Mouse (Mus musculus) hematopoietic stem cell, adult 5-6 weeks (primary cell): ENCODE results near the gene Col18a1. TPM values are rescaled to one million over a fixed set of nuclear protein-coding genes. Genes with fewer than 3 reads are reported as not detected.

Source experiments
- ATAC-seq, 2 experiments: fragments of 125-278 bp in 1 of 2; replicated peaks in 1 of 2; 2 replicates each; pipeline ENCODE4 v1.8.0; 2016 to 2017; ENCODE audit warnings: inconsistent platforms in 2 of 2, mild to moderate bottlenecking in 2 of 2, moderate number of reproducible peaks in 2 of 2, low read depth in 1 of 2, moderate TSS enrichment in 1 of 2; ENCODE audit not compliant: low FRiP score in 2 of 2, poor library complexity in 2 of 2, severe bottlenecking in 2 of 2, insufficient read depth in 1 of 2, low TSS enrichment in 1 of 2
- total RNA-seq: library from RNA; stranded (forward); fragments of 172-1452, 232-1000 nt; gene quantifications from 2 replicates; pipeline ENCODE4 v1.2.3, GENCODE M21; 2017

Col18a1 gene
- total RNA-seq, 1 experiment from 2014 or later, result 1.5 TPM

DNA sequence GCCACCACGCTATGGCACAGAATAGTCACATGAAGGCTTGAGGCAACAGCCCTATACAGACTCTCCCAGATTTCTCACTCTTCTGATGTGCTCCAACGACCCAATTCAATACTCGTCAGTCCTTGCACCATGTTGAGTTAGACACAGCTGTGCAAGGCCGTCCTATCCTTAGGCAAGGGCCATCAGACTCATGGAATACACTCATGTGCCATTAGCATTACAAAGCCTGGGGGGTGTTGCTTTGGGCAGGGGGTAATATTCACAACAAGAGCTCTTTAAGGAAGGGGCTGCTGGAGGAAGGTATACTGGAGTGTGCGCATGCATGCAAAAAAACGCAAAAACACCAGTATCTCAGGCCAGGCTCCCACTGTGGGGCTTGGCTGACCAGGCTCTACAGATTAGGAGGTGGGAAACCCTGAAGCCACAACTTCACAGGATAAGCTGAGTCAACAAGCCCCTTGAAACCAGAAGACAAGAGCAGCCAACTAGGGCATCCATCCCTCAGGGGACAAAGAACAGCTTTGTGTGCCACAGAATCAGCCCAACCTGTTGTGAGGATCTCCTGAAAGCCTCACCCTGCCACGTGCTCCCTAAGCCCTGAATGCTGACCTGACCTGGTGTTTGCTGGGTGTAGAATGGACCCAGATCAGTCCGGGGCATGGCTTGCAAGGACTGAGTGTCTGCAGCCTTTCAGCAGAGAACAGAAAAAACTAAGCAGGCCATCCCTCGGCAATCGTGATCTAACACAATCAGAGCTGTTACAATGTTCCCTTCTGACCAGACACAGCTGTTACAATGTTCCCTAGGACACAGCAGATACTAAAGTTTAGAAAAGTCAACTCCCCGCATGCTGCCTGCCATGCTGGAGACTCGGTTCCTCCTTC lies 69.1 kb downstream of the Col18a1 start:
- ATAC-seq, result no peak

DNA sequence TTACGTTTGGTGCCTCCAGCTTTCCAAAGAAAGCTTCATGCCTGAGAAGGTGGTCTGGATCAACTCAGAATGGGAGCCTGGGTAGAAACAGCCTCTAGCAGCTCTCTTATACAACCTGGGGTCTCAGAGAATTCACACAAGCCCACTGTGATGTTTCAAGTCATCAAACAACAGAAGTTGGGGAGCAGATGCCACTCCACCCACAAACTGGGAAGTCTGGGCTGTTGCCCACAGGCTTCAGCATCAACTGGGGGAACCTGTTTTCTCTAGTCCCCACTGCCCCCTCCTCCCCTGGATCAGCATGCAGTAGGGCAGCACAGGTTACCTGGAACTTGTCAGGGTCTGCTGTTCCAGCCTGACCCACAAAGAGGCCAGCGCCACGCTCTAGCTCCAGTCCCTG lies 70.7 kb downstream of the Col18a1 start:
- no peak for ATAC-seq

DNA sequence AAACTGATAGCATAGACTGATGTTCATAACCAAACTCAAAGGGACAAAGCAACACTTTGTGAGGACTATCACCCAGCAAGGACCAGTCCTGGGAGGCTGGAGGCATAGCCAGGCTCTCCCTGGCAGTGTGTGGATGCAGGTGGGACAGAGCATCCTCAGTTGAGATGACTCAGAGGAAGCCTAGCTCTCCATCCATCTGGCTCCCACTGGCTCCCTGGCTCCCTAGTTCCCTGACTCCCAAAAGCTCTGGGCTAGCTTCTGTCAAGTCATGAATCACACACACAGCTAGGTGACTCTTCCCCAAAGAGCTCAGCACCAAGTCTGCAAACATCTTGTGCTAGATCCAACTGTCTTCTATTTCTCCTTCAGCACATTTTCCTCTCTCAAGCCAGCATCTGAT lies 72.5 kb downstream of the Col18a1 start:
- no peak for ATAC-seq

DNA sequence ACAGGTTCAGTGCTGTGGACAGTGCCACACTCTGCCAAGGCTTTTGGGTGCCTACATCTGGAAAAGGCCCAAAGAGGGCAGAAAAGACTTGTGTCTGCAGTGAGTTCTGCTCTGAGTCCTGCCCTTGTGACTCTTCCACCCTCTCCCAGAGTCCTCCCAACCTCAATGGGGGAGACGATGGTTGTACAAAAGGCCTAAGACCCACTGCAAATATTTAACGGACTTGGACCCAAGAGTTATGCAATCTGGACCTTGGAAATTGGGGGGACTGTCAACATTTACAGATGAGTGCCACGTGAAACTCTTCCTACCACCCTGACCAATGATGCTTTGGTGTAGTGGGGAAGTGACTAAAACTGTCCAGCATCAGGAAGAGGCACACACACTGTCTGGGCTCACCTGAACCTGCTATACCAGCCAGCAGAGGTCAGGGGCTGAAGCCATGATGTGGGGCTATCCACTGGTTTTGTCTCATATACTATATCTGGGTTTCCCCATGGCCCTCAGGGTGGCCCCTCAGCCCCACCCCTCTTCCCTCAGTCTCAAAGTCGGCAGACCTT lies 74.7 kb downstream of the Col18a1 start:
- no peak for ATAC-seq

DNA sequence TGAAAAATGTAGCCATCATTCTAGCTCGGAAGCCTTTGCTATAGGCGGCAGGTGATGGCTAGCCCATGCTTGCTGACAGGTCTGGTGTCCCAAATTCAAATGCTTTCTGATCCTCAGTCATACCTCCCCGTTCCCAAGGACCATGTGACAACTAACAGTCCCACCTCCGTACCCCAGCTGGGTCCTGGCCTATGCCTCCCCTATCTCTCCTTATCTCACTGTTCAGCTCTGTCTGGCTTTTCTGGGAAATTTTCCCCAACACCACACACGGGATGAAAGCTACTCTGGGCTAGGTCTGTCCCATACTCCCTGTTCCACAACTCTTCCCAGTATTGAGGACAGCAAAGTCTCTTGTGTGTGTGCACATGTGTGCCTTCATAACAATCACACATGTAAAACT lies 76.3 kb downstream of the Col18a1 start:
- ATAC-seq, result no peak

DNA sequence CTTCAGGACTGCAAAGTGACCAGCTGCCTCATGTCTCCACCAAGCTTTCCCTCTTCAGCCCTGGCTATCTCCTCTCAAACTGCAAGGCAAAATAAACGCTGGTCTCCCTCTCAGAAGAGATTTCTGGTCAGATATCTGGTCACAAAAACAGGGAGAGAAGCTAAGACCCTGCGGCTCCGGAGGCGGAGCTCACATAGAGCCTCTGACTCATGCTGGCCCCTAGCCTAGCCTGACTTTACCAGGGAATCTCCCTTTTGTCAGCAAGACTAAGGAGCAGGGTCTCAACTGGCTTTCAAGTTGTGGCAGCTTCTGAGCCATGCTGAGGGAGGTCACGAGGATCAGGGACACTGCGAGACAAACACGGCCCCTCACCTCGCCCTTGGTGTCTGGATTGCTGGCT lies 77.0 kb downstream of the Col18a1 start:
- ATAC-seq, result no peak

DNA sequence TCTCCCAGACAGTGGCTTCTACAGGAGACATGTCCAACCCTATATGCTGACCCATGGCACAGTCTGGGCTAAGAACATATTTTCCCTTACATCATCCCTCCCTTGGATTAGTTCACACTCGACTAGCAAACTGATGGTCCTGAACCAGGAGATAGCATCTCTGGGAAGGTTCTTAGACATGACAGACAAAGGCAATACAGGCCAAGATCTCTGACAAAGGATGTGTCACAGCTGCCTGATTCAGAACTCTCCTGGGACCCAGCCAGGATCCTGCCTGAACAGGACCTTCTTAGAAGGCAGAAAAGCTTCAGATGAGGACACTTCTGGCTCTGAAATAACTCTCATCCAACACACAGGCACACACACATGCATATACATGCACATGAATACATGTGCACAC lies 81.8 kb downstream of the Col18a1 start:
- ATAC-seq, result no peak

DNA sequence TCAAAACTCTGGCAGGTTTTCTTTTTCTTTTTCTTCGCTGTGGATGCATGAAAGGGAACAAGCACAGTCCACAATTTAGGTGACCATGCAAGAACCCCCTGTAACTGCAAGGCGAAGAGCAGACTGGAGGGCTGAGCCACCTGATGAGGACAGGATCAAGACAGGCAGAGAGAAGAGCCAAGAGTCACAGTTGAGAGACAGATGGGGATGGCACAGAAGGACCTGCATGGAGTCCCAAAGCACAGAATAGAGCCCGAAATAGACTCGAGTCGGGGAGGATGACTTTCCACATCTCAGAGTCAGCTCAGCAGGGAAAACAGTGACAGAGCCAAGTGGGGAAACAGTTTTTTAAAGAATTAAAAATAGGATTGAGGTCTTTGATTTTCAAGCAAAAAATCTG lies 83.4 kb downstream of the Col18a1 start:
- ATAC-seq, result no peak

DNA sequence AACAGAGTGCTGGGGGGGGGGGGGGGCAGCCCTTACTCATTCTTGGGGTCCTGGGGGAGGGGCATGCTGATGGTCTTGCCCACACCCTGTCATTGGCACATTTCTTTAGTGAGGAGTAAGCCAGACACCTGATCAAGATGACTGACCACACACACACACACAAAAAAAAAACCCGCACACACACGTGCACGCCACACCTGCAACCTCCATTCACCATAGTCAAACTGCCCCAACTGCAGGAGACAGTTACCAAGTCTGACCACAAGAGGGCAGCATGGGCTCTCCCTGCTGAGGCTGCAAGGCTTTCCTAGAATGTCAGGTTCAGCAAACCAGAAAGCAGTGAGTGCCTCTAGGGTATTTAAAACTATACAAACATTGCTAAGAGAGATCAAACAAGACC lies 83.9 kb downstream of the Col18a1 start:
- ATAC-seq, result peak; percentile 81 to 87

DNA sequence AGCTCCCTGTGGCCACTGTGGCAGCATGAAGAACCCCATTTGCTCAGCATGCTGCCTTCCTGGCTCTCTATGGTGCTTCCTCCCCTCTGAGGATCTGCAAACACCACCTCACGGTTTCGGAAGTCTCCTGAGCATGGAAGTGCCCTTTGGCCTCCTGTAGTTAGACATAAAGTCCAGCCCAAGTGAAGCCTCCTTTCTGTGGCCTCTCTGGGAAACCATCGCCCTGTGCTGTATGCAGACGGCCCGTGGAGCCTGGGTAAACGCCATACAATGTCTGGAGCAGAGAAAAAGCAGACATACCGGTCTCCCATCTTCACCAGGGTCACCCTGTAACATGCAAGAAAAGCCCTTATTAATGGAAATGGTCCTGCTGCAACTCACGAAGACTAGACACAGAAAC lies 87.4 kb downstream of the Col18a1 start:
- no peak for ATAC-seq

DNA sequence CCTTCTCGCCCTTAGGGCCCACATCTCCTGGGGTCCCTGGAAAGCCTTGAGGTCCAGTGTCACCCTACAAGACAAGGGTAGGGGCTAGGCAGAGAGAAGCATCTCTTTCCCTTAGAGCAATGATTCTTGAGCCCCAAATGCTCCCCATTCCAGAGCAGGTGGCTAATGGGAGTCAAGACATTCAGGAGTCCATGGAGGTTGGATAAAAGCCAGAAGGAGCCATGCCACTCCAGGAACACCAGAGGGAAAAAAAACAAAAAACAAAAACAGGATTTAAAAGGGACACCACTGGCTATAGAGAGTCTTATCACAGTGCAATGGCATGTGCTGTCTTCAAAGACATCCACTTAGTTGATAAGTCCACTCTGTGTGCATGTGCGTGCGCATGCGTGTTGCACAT lies 87.9 kb downstream of the Col18a1 start:
- no peak for ATAC-seq

DNA sequence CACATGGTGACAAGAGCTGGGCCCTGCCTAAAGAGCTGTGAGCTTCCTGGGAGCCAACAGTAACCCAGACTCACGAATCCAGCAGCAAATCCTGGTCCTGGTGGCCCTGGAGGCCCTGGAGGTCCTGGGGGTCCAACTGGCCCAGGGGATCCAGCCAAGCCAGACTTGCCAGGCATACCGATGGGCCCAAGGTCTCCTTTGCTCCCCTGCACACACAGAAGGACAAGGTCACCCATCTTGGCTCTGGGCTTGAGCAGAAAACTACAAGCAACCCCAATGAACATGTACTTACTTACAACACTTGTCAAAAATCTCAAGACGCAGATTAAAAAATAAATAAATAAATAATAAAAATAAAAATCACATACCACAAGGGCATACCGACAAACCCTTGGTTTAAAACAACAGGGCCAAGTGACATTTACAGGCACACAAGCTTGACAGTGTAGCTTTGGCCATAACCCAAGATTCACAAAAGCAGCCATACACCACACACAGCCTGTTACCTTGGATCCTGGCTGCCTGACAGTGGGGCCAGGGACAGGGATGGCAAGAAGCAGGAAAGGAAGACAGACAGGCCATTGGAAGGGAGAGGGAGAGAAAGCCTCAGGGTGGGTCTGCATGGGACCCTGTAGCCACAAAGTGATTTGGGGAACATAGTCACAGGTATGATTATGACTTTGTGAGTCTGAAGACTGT lies 91.9 kb downstream of the Col18a1 start:
- no peak for ATAC-seq

DNA sequence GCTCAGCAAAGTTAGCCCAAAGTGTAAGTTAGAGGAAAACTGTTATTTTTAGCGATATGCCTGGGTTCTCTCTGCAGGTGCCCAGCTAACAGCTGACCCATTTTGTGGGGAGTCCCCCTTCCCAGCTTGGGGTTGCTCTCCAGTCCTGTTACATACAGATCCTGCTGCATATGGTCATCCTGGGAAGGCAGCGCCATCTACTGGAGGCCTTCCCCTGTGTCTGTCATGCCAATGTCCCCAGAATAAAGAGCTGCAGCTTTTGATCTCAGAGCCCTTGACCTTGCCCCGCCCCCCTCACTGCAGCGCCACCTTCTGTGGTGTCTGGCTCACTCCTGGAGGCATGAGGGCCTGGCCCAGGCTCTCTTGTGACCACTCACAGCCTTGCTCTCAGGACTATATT lies 96.3 kb downstream of the Col18a1 start:
- ATAC-seq, result peak; percentile 75 to 80

DNA sequence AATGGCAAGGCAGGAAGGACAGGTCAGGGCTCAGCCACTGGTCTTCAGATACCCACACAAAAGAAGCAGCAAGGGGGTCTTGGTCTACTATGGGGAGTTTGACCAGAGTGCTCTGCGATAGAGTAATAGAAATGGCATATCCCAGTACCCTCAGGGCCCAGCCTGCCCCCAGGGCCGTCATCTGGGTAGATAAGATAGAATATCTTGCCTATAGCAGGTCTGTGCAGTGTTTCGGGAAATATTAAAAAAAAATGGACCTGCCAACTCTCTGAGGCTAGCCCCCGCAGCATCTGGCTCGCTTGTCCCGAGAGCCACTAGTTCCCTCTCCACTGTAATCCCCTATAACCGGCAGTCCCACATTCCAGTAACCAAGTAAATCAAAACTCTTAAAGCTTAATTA lies 97.9 kb downstream of the Col18a1 start:
- no peak for ATAC-seq

DNA sequence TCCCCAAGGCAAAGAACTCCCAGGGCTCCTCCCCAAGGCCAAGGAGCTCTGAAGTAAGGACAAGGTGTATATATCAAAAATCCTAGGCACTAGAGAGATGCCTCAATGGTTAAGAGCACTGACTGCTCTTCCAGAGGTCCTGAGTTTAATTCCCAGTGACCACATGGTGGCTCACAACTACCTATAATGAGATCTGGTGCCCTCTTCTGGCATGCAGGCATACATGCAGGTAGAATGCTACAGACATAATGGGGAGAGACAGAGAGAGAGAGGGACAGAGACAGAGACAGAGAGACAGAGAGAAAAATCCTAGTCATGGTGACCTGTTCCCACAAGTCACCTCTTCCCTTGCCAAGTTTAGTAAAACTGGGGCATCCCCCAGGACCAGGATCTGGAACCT lies 101.7 kb downstream of the Col18a1 start:
- ATAC-seq, result no peak

DNA sequence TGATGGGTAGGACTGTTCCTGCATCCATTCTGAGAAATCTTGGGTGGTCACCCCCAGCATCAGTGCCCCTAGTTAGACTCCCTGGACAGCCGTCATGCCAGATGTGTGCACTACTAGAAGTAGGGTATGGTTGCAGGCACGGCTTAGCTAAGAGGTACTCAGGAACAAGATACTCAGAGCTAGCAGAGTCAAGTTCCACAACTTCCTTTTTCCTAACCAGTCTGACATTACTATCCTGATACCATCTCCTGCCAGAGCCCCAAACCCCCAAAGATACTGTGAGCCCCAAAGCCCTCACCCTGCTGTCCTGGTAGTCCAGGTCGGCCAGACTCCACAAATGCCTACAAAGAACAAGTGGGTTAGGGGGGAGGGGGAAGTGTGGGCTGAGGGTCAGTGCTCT lies 102.1 kb downstream of the Col18a1 start:
- ATAC-seq, result no peak

DNA sequence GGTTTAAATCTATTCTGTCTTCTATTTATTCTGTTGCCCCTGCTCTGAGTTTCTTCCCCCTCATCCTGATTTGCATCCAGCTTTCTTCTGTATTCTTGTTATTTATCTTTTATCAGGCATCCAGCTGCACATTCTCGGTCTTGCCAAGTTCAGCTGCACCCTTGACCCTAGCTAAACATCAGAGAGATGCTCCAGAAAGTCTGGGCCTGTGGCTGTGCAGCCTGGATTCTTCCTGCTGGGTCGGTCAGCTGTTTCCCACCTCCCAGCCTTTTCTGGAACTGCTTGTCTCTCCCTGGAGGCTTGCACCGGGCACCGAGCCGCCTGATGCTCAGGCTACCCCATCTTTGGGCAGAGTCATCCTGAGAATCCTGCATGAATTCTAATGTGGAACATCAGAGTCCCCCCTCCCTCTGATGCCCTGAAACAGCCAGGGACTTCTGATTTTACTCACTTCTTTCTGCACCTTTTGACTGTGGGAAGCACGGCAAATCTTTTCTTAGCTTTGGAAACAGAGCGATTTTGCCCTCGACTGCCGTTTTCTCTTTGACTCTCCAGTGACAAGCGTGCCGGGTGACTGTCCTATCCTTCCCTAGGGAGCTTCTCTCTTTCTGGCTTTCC lies 103.8 kb downstream of the Col18a1 start:
- ATAC-seq, result no peak

DNA sequence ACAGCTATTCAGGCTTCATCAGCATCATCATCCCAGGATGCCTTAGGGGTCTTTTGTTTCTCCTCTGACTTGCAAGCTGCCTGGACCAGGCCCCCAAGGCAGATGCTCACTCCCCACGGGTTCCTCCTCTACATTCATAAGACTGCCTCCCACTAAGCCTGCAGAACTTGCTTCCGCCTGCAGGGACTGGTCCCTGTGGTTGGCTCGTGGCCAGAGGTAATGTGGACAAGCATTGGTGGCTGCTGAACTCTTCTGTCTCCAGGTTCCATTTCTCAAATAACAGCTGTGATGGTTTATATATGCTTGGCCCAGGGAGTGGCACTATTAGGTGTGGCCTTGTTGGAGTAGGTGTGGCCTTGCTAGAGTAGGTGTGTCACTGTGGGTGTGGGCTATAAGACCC lies 104.9 kb downstream of the Col18a1 start:
- ATAC-seq, result no peak; a peak in 1 of 4 replicates
